Mouse (Mus musculus) hindbrain, embryonic 11.5 days (tissue): ENCODE data around the gene Cabin1. TPM values are rescaled to one million over a fixed set of nuclear protein-coding genes. Genes with fewer than 3 reads are reported as not detected.

Source experiments
- ATAC-seq: fragments of 200-750 bp; cut with Nextera tagmentation; 2 replicates; pipeline ENCODE4 v1.8.0; 2017; ENCODE audit warnings: mild to moderate bottlenecking, moderate TSS enrichment, moderate library complexity; ENCODE audit not compliant: low FRiP score
- DNase-seq: peaks from one replicate; pipeline ENCODE4 v3.0.0-alpha.2; 2015; ENCODE audit warnings: low spot score
- H3K27ac ChIP-seq: fragments of 300-500 bp; sonication (generic); 2 replicates; pipeline ENCODE4 v1.5.1; 2014; ENCODE audit warnings: mild to moderate bottlenecking, low read depth, low read length
- H3K27me3 ChIP-seq: fragments of 300-500 bp; sonication (generic); 2 replicates; pipeline ENCODE4 v1.6.1; 2014; ENCODE audit warnings: mild to moderate bottlenecking, low read length, moderate library complexity, mixed read lengths; ENCODE audit not compliant: control insufficient read depth, insufficient read depth
- H3K36me3 ChIP-seq: fragments of 300-500 bp; sonication (generic); 2 replicates; pipeline ENCODE4 v1.6.1; 2014; ENCODE audit warnings: mild to moderate bottlenecking, low read length, moderate library complexity, mixed read lengths; ENCODE audit not compliant: control insufficient read depth, insufficient read depth
- H3K4me1 ChIP-seq: fragments of 300-500 bp; sonication (generic); replicated peaks from 2 replicates; pipeline ENCODE4 v1.6.1; 2014; ENCODE audit warnings: low read length, mixed read lengths; ENCODE audit not compliant: control insufficient read depth, insufficient read depth
- H3K4me2 ChIP-seq: fragments of 300-500 bp; sonication (generic); replicated peaks from 2 replicates; pipeline ENCODE4 v1.6.1; 2014; ENCODE audit warnings: mild to moderate bottlenecking, low read depth, low read length
- H3K4me3 ChIP-seq: fragments of 300-500 bp; sonication (generic); 2 replicates; pipeline ENCODE4 v1.5.1; 2014; ENCODE audit warnings: low read depth, low read length
- H3K9ac ChIP-seq: fragments of 300-500 bp; sonication (generic); 2 replicates; pipeline ENCODE4 v1.6.1; 2014; ENCODE audit warnings: low read depth, low read length
- H3K9me3 ChIP-seq: fragments of 300-500 bp; sonication (generic); 2 replicates; pipeline ENCODE4 v1.6.1; 2016; ENCODE audit warnings: low read length; ENCODE audit not compliant: control insufficient read depth
- WGBS: fragments of 180-500 bp; shearing (Covaris S2); extraction: QIAGEN DNeasy Blood & Tissue Kit; methylation state at CpG from one replicate; pipeline ENCODE4 v1.1.7; 2014; 5-methylcytosine and 5-hydroxymethylcytosine counted together
- polyA plus RNA-seq: library from polyadenylated mRNA; unstranded; fragments of >200 nt; fragmentation: Nextera tagmentation; extraction: Ambion mirVana; gene quantifications from 2 replicates; pipeline ENCODE4 v1.2.1, GENCODE M21; 2014

The Cabin1 gene
- polyA plus RNA-seq, 1 experiment from 2014 or later = 40.9 TPM

GRCm38 (mm10) chr10:75647362-75647761, 116.8 kb downstream of the Cabin1 start:
- peaks cover 7% of the 10 kb centered on the region for H3K4me1 ChIP-seq
- 89% methylated on average over 3 of the region's 3 CpGs for WGBS
- H3K27me3 ChIP-seq = no peaks in the 10 kb centered on the region
- no peak overlapping the region for H3K27ac ChIP-seq
- H3K4me2 ChIP-seq = no peak overlapping the region
- ATAC-seq (no peak), DNase-seq (no peak)
- H3K9ac ChIP-seq = no peak overlapping the region
- no peaks in the 10 kb centered on the region for H3K36me3 ChIP-seq
- no peak overlapping the region for H3K4me3 ChIP-seq
- H3K9me3 ChIP-seq = no peaks in the 10 kb centered on the region

- no peaks in the 10 kb centered on the region for H3K9me3 ChIP-seq
- ATAC-seq = no peak
- peaks cover 7% of the 10 kb centered on the region for H3K4me1 ChIP-seq
- no peak overlapping the region for H3K9ac ChIP-seq
- no peaks in the 10 kb centered on the region for H3K27me3 ChIP-seq
- DNase-seq = no peak
- no peak overlapping the region for H3K4me2 ChIP-seq
- no peak overlapping the region for H3K4me3 ChIP-seq
- H3K27ac ChIP-seq = no peak overlapping the region
- H3K36me3 ChIP-seq = no peaks in the 10 kb centered on the region
- WGBS = 88% methylated on average over 6 of the region's 6 CpGs
Observed at GRCm38 (mm10) chr10:75646406-75646805, 117.7 kb downstream of the Cabin1 start.

GRCm38 (mm10) chr10:75645616-75646015, 118.5 kb downstream of the Cabin1 start:
- Histone ChIP-seq H3K27me3 (no peaks in the 10 kb centered on the region), H3K4me1 (peaks cover 7% of the 10 kb centered on the region), H3K9ac (no peak overlapping the region), H3K9me3 (no peaks in the 10 kb centered on the region), H3K4me3 (no peak overlapping the region), H3K36me3 (no peaks in the 10 kb centered on the region), H3K4me2 (no peak overlapping the region), H3K27ac (no peak overlapping the region)
- 92% methylated on average over 8 of the region's 8 CpGs for WGBS
- DNase-seq = no peak
- ATAC-seq = no peak

GRCm38 (mm10) chr10:75643741-75644343, 120.3 kb downstream of the Cabin1 start, which contains the start of gene Susd2:
Gene Susd2 (minus strand): TSS chr10:75644008.
- Histone ChIP-seq H3K4me3 (no peak within 1 kb of the TSS), H3K27me3 (no peaks in the 10 kb centered on the region), H3K9ac (0 out of 2 replicates have a peak within 1 kb of the TSS, but pooled peaks have one; percentile 11), H3K4me1 (peaks cover 7% of the 10 kb centered on the region), H3K27ac (0 out of 2 replicates have a peak within 1 kb of the TSS, but pooled peaks have one; percentile 24), H3K36me3 (no peaks in the 10 kb centered on the region), H3K9me3 (no peaks in the 10 kb centered on the region), H3K4me2 (no peak within 1 kb of the TSS)
- DNase-seq = peak; percentile 70
- 2% methylated on average over 11 of the region's 11 CpGs for WGBS
- peak; percentile 67 for ATAC-seq

- WGBS = 89% methylated on average over 2 of the region's 2 CpGs
- Histone ChIP-seq H3K4me2 (no peak overlapping the region), H3K9ac (no peak overlapping the region), H3K4me1 (peaks cover 7% of the 10 kb centered on the region), H3K4me3 (no peak overlapping the region), H3K27me3 (no peaks in the 10 kb centered on the region), H3K27ac (no peak overlapping the region), H3K36me3 (no peaks in the 10 kb centered on the region), H3K9me3 (no peaks in the 10 kb centered on the region)
- DNase-seq = no peak
- ATAC-seq = no peak
Observed at GRCm38 (mm10) chr10:75642891-75643290, 121.2 kb downstream of the Cabin1 start.

GRCm38 (mm10) chr10:75642436-75642835, 121.7 kb downstream of the Cabin1 start:
- Histone ChIP-seq H3K9me3 (no peaks in the 10 kb centered on the region), H3K4me1 (peaks cover 7% of the 10 kb centered on the region), H3K36me3 (no peaks in the 10 kb centered on the region), H3K4me2 (no peak overlapping the region), H3K27me3 (no peaks in the 10 kb centered on the region), H3K9ac (no peak overlapping the region), H3K4me3 (no peak overlapping the region), H3K27ac (no peak overlapping the region)
- ATAC-seq (no peak), DNase-seq (no peak)
- WGBS = 80% methylated on average over 9 of the region's 9 CpGs

- DNase-seq = no peak
- ATAC-seq = no peak
- no peak overlapping the region for H3K27ac ChIP-seq
- WGBS = 88% methylated on average over 7 of the region's 7 CpGs
- no peaks in the 10 kb centered on the region for H3K9me3 ChIP-seq
- H3K27me3 ChIP-seq = no peaks in the 10 kb centered on the region
- H3K9ac ChIP-seq = no peak overlapping the region
- H3K36me3 ChIP-seq = no peaks in the 10 kb centered on the region
- peaks cover 7% of the 10 kb centered on the region for H3K4me1 ChIP-seq
- no peak overlapping the region for H3K4me2 ChIP-seq
- no peak overlapping the region for H3K4me3 ChIP-seq
Observed at GRCm38 (mm10) chr10:75641721-75642222, 122.4 kb downstream of the Cabin1 start.

- Histone ChIP-seq H3K4me1 (no peaks in the 10 kb centered on the region), H3K9ac (no peak overlapping the region), H3K9me3 (no peaks in the 10 kb centered on the region), H3K36me3 (no peaks in the 10 kb centered on the region), H3K4me3 (no peak overlapping the region), H3K4me2 (no peak overlapping the region), H3K27me3 (no peaks in the 10 kb centered on the region), H3K27ac (no peak overlapping the region)
- DNase-seq = no peak
- ATAC-seq = no peak
- WGBS = 94% methylated on average over 11 of the region's 11 CpGs
Observed at GRCm38 (mm10) chr10:75637711-75638110, 126.4 kb downstream of the Cabin1 start.

GRCm38 (mm10) chr10:75636084-75636786, 127.9 kb downstream of the Cabin1 start:
- Histone ChIP-seq H3K4me2 (no peak overlapping the region), H3K36me3 (no peaks in the 10 kb centered on the region), H3K27me3 (no peaks in the 10 kb centered on the region), H3K4me1 (no peaks in the 10 kb centered on the region), H3K9ac (no peak overlapping the region), H3K9me3 (no peaks in the 10 kb centered on the region), H3K27ac (no peak overlapping the region), H3K4me3 (no peak overlapping the region)
- DNase-seq = no peak
- ATAC-seq = no peak
- WGBS = 89% methylated on average over 12 of the region's 12 CpGs
